Mouse (Mus musculus): ENCODE results near the gene Defb3.

- TF ChIP-seq POLR2A (IDR thresholded peaks at IDR 0.05; ENCODE audit: borderline replicate concordance, extremely low read depth, low read depth, low read length) (no peak), CTCF (IDR thresholded peaks at IDR 0.05; ENCODE audit: insufficient read depth, low read length) (no peak)
Measured at GRCm38 (mm10) chr8:19258136-19258535, 35.0 kb upstream of the Defb3 start.
